Mouse (Mus musculus) neural tube, embryonic 14.5 days (tissue): Measurements from ENCODE around the gene Lmntd1. TPM values are rescaled to one million over a fixed set of nuclear protein-coding genes. Genes with fewer than 3 reads are reported as not detected.

Experiments used
- ATAC-seq: fragments of 200-750 bp; cut with Nextera tagmentation; 2 replicates; pipeline ENCODE4 v1.8.0; 2017; ENCODE audit warnings: low read depth, mild to moderate bottlenecking, moderate TSS enrichment, moderate library complexity
- H3K27ac ChIP-seq: fragments of 300-500 bp; sonication (generic); 2 replicates; pipeline ENCODE4 v1.5.1; 2014; ENCODE audit warnings: low read depth, mild to moderate bottlenecking, control low read depth, low read length, moderate library complexity, mixed read lengths
- H3K27me3 ChIP-seq: fragments of 300-500 bp; sonication (generic); 2 replicates; pipeline ENCODE4 v1.6.1; 2014; ENCODE audit warnings: low read length; ENCODE audit not compliant: control insufficient read depth, insufficient read depth
- H3K36me3 ChIP-seq: fragments of 300-500 bp; sonication (generic); 2 replicates; pipeline ENCODE4 v1.6.1; 2014; ENCODE audit warnings: low read length, mixed read lengths; ENCODE audit not compliant: control insufficient read depth, insufficient read depth
- H3K4me1 ChIP-seq: fragments of 300-500 bp; sonication (generic); 2 replicates; pipeline ENCODE4 v1.6.1; 2014; ENCODE audit warnings: low read length; ENCODE audit not compliant: control insufficient read depth, insufficient read depth
- H3K4me2 ChIP-seq: fragments of 300-500 bp; sonication (generic); 2 replicates; pipeline ENCODE4 v1.6.1; 2014; ENCODE audit warnings: mild to moderate bottlenecking, low read depth, low read length, control low read depth
- H3K4me3 ChIP-seq: fragments of 300-500 bp; sonication (generic); 2 replicates; pipeline ENCODE4 v1.5.1; 2014; ENCODE audit warnings: low read depth, low read length, control low read depth, mixed read lengths
- H3K9ac ChIP-seq: fragments of 300-500 bp; sonication (generic); replicated peaks from 2 replicates; pipeline ENCODE4 v1.6.1; 2014; ENCODE audit warnings: low read depth, mild to moderate bottlenecking, control low read depth, low read length, mixed read lengths
- H3K9me3 ChIP-seq: fragments of 300-500 bp; sonication (generic); 2 replicates; pipeline ENCODE4 v1.6.1; 2016; ENCODE audit warnings: low read length; ENCODE audit not compliant: control insufficient read depth
- WGBS: fragments of 180-500 bp; shearing (Covaris S2); extraction: QIAGEN DNeasy Blood & Tissue Kit; methylation state at CpG from one replicate; pipeline ENCODE4 v1.1.7; 2014; 5-methylcytosine and 5-hydroxymethylcytosine counted together
- polyA plus RNA-seq: library from polyadenylated mRNA; unstranded; fragments of >200 nt; fragmentation: Nextera tagmentation; extraction: Ambion mirVana; gene quantifications from 2 replicates; pipeline ENCODE4 v1.2.1, GENCODE M21; 2014

Gene Lmntd1
- polyA plus RNA-seq, 1 experiment from 2014 or later: 0.16 TPM

DNA sequence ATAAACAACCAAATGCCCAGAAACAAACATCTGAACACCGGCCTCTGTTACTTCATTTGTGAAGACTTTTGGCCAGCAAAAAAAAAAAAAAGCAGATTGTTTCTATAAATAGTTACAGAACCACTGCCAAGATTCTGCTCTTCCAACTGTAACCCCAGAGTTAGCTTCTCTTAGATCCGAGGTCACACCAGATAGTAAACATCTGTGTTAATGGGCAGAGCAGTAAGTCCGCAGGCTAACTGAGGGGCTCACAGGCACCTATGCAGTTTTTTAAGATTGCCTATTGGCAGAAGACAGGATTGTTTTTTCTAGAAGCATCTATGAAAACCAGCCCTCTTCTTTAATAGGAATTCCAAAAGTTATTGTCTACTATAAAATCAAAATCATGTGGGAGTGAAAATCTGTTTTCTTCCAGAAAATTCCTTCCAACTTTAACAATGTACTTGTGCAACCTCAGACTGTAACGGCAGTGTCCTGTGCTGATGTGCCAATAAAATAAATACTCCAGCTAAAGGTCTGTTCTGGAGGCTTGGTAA, 26.9 kb upstream of the Lmntd1 start:
- Histone ChIP-seq H3K9ac (no peak overlapping the region), H3K36me3 (no peaks in the 10 kb centered on the region), H3K4me3 (no peak overlapping the region), H3K4me2 (no peak overlapping the region), H3K4me1 (no peaks in the 10 kb centered on the region), H3K27me3 (no peaks in the 10 kb centered on the region), H3K9me3 (no peaks in the 10 kb centered on the region), H3K27ac (no peak overlapping the region)
- 88% methylated on average over 4 of the region's 4 CpGs for whole genome bisulfite sequencing
- no peak for ATAC-seq

DNA sequence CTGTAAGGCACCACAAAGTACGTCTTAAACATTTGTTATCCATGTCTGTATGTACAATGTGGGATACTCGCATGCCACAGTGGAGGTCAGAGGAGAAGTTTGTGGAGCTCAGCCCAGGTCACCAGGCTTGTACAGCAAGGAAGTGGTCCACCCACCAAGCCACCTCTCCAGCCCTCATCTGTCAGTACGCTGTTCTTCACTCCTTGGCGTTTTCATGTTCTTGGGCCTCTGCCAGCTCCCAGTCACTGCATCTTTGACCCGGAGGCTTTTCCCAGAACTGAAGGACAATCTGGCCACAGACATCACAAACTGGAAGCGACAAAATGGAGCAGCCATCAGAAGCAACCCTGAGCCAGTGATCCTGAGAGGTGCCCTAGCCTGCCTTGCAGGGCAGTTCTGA, 24.1 kb upstream of the Lmntd1 start:
- 71% methylated on average over 6 of the region's 6 CpGs for WGBS
- H3K4me1 ChIP-seq: no peaks in the 10 kb centered on the region
- no peak for ATAC-seq
- H3K9me3 ChIP-seq: no peaks in the 10 kb centered on the region
- no peak overlapping the region for H3K9ac ChIP-seq
- no peak overlapping the region for H3K27ac ChIP-seq
- H3K4me2 ChIP-seq: no peak overlapping the region
- no peak overlapping the region for H3K4me3 ChIP-seq
- no peaks in the 10 kb centered on the region for H3K27me3 ChIP-seq
- no peaks in the 10 kb centered on the region for H3K36me3 ChIP-seq

DNA sequence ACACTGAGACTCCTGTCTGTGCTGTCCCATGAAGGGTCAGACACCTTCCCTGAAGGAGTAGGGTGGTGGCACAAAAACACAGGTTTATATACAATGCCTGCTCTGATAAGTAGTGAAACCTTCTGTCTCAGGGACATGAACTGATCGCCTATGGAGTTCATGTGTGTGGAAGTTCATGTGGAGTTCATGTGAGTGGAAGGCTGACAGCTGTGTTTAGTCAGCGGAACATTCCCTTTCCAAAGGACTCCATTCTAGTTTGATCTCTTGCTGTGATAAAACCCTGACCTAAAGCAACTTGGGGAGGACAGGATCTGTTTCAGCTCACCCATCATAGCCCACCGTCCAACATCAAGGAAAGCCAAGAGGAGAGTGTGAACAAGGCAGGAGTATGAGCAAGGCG, 22.6 kb upstream of the Lmntd1 start:
- Histone ChIP-seq H3K36me3 (no peaks in the 10 kb centered on the region), H3K4me3 (no peak overlapping the region), H3K27ac (no peak overlapping the region), H3K4me2 (no peak overlapping the region), H3K27me3 (no peaks in the 10 kb centered on the region), H3K9me3 (no peaks in the 10 kb centered on the region), H3K4me1 (no peaks in the 10 kb centered on the region), H3K9ac (no peak overlapping the region)
- no peak for ATAC-seq
- 76% methylated on average over 4 of the region's 4 CpGs for WGBS

DNA sequence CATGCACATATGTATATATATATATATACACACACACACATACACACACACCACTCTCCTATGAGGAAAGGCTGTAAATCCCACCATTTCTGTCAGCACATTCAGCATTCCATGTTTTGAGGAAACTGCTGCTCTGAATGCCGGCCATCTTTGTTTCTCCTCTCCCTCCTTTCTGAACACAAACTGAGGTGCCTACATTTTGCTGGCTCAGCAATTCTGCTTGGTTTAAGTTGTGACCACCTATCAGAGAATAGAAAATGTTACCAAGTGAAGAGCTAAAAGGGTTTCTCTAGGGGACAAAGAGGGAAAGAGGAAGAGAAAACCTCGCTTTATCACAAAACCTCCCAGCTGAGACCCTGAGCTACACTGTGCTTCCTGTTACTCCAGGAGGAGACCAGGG, 20.3 kb upstream of the Lmntd1 start:
- 82% methylated on average over 2 of the region's 2 CpGs for WGBS
- Histone ChIP-seq H3K27ac (no peak overlapping the region), H3K4me1 (no peaks in the 10 kb centered on the region), H3K9me3 (no peaks in the 10 kb centered on the region), H3K9ac (no peak overlapping the region), H3K27me3 (no peaks in the 10 kb centered on the region), H3K4me3 (no peak overlapping the region), H3K4me2 (no peak overlapping the region), H3K36me3 (no peaks in the 10 kb centered on the region)
- ATAC-seq: no peak

DNA sequence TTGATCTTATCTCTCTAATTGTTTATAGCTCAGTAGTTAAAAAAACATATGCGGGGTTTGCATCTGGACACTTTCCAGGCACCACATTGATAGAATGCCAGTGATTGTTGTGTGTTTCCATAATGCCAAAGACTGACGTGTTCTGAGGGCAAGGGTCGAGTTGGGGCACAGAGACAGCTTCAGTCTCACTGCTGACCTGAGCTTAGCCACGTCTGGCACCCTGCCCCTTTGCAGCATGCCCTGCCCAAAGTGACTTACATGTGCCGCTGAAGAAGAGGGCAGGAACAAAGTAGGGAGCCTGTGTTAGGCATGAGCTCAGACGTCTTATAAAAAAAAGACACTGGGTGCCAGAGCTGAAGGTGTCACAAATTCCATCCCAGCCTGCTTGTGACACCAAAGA, 16.1 kb upstream of the Lmntd1 start:
- H3K36me3 ChIP-seq: no peaks in the 10 kb centered on the region
- WGBS: 57% methylated on average over 6 of the region's 6 CpGs

DNA sequence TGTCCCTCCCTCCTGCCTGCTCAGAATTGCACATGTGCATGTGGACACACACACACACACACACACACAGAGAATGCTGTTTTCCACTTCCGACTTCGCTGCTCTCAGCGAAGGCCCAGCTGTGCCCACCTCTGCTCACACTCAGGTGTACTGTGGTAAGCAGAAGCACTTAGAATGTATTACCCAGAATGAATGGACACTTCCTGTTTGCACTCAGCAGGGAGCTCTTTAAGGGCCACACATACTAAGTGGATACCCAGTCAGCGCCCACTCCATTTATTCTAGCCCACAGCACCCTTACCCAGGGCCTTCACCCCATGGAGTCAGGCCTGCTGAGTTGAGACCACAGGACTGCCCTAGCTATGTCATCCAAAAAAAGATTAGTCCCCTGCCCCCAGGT, 9.0 kb upstream of the Lmntd1 start:
- WGBS: 86% methylated on average over 4 of the region's 4 CpGs
- Histone ChIP-seq H3K4me1 (no peaks in the 10 kb centered on the region), H3K9ac (no peak overlapping the region), H3K27ac (no peak overlapping the region), H3K27me3 (no peaks in the 10 kb centered on the region), H3K4me2 (no peak overlapping the region), H3K9me3 (no peaks in the 10 kb centered on the region), H3K4me3 (no peak overlapping the region), H3K36me3 (no peaks in the 10 kb centered on the region)
- ATAC-seq: no peak

More for the DNA sequence above, 16.1 kb upstream of the Lmntd1 start:
- no peak overlapping the region for H3K27ac ChIP-seq
- ATAC-seq: no peak
- no peaks in the 10 kb centered on the region for H3K9me3 ChIP-seq
- no peaks in the 10 kb centered on the region for H3K4me1 ChIP-seq
- H3K4me3 ChIP-seq: no peak overlapping the region
- no peaks in the 10 kb centered on the region for H3K27me3 ChIP-seq
- H3K9ac ChIP-seq: no peak overlapping the region
- no peak overlapping the region for H3K4me2 ChIP-seq

DNA sequence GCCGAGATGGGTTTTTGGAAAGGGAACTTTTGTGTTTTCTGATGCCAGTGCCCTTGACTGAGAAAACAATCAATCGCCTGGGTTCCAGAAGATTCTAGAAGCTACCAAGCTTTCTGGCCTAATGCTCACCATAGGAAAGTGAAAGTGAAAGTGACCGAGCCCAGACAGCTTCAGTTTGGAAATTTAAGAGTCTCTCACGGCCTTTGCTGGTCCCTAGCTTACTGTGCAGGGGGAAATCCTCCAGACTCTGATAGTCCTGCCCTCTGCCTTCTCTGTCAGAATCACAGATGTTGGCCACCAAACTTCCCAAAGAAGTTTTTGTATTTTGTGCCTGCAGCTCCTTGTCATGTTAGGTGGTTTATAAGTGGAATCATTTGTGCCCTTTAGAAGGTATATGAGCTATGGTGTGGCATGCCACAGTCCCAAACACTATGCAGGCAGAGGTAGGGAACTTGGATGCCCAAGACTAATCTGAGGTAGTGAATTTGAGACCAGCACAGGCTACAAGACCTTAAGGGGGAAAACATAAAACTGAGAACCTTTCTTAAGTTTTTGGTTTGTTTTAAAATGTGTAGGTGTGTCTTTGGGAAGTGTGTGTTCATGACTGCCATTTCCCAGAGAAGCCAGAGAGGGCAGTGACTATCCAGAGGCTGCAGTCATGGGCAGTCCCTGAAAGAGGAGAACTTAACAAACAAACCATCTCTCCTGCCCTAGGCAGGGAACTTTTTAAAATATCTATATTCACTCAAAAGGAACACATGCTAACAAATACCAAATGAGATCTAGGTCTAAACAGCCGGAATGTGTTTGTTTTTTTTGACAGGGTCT, 2.5 kb upstream of the Lmntd1 start:
- WGBS: 90% methylated on average over 5 of the region's 5 CpGs
- no peak overlapping the region for H3K9ac ChIP-seq
- H3K27me3 ChIP-seq: no peaks in the 10 kb centered on the region
- H3K4me2 ChIP-seq: no peak overlapping the region
- H3K4me1 ChIP-seq: no peaks in the 10 kb centered on the region
- H3K36me3 ChIP-seq: no peaks in the 10 kb centered on the region
- H3K4me3 ChIP-seq: no peak overlapping the region
- no peaks in the 10 kb centered on the region for H3K9me3 ChIP-seq
- no peak for ATAC-seq
- no peak overlapping the region for H3K27ac ChIP-seq

DNA sequence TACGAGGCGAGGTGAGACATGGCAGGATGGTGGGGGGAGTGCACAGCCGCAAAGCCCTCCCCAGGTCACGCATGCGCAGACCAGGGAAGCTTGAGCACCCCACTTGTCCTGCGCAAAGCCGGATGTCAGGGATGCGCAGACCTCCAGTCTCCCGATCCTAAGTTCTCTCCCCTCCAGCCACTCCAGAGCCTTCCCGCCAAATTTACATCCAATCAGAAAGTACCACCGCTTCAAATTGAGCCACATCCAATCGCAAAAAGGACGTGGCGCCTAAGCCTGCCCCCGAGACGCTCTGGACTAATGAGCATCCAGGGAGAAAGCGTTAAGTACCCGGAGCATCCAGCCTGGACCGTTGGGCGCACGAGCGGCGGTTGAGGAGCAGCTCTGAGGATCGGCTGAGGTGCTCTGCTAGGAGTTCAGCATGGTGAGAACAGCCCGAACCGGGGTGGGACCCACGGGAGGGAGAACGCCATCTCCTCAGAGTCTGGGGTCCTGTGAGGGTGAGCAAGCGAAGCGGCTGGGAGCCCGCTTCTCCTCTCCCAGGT, 1.6 kb upstream of the Lmntd1 start, which contains the start of gene Tuba3b:
TSS of gene Tuba3b (plus strand) at position 92 of the 545 bp plus-strand sequence.
- Histone ChIP-seq H3K4me1 (no peaks in the 10 kb centered on the region), H3K9me3 (no peaks in the 10 kb centered on the region), H3K4me3 (no peak within 1 kb of the TSS), H3K36me3 (no peaks in the 10 kb centered on the region), H3K27me3 (no peaks in the 10 kb centered on the region), H3K27ac (no peak within 1 kb of the TSS), H3K4me2 (no peak within 1 kb of the TSS), H3K9ac (no peak within 1 kb of the TSS)
- 98% methylated on average over 31 of the region's 31 CpGs for WGBS
- ATAC-seq: no peak

DNA sequence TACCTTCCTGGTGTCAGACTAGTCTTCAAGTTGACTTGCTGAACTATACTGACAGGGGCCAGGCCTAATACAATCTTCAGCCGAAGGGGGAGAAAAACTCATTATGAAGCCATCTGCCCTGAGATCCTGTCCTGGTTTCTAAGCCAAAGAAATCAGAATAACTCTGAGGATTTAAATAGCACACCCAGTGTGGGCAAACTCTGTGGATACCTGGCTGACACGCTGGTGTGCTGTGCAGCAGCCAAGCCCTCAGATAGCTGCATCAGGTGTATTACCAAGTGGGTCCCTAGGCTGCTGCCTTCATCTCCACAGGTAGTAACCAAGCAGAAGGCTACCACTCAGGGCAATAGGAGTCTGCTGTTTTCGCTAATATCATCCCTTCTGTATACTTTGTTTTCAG, 1.5 kb downstream of the Lmntd1 start:
- Histone ChIP-seq H3K4me3 (no peak overlapping the region), H3K27ac (no peak overlapping the region), H3K9me3 (no peaks in the 10 kb centered on the region), H3K9ac (no peak overlapping the region), H3K4me2 (no peak overlapping the region), H3K27me3 (no peaks in the 10 kb centered on the region), H3K36me3 (no peaks in the 10 kb centered on the region), H3K4me1 (no peaks in the 10 kb centered on the region)
- ATAC-seq: no peak
- 85% methylated on average over 3 of the region's 3 CpGs for WGBS
